Mouse (Mus musculus) frontal cortex, postnatal 36 days (tissue): Measurements from ENCODE around the gene Fam155a.
"Not testable (repeated sequence)": the region's sequence is repeated elsewhere in the genome, so short reads cannot be mapped to it uniquely, and the experiment has no call there.

Source experiments
- DNase-seq, 2 experiments: peaks; one replicate each; pipeline ENCODE4 v3.0.0; 2022; ENCODE audit warnings: low spot score in 2 of 2

Gene Fam155a

DNA sequence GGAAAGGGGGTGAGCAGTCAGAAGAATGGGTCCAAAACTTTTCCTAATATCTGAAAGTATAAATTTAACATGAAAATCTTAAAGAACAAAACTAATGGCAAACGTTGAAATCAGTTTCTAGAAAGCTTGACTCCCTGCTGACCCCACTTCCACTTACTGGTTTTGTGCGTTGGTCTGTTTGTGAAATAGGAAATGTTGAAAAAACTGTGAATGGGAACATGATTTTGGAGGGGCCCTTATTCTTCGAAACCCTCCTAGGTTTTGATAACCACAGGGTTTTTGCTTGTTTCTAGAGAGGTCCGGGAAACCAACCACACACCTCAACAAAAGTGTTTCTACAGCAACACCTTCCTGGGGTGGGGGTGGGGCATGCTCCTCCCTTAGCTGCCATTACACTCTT lies 368.6 kb downstream of the Fam155a start:
- no peak for DNase-seq

- no peak for DNase-seq
Observed at GRCm38 (mm10) chr8:9398606-9399263, 372.2 kb downstream of the Fam155a start.

DNA sequence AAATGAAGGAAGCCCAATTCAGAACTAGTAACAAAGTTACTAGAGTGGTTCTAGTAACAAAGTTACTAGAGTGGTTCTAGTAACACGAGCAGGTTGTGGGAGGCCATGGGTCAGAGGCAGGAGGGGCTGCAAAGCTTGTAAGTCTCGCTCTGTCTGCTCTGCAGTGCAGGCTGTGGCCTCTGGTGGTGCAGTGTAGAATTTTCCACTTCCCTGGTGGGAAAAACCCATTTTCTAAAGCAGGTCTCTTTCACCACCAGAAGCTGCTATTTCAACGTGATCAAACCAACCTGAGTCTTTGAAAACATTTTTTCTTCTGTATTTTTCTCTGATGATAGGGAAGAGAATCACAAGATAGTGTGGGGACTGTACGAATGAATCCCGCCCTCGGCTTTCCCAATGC lies 372.9 kb downstream of the Fam155a start:
- no peak for DNase-seq

- DNase-seq, result peak; percentile 29 to 42
Observed at GRCm38 (mm10) chr8:9394670-9395069, 376.3 kb downstream of the Fam155a start.

DNA sequence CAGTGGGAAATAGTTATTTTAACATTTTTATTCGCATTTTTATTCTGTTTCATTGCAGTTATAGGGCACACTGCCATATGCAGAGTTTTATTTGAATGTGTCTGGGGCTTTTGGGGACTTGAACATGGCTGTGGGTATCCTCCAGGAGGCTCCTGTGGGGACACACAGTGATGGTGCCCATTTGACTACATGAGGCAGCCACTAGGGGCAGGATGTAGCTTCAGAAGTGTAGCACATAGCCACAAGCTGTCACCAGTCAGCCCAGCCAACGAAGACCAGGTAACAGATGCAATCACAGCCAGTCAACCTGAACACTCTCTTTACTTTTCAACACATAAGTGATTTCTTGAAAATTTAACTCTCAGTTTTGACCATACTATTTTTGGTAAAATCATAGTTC lies 377.7 kb downstream of the Fam155a start:
- DNase-seq, result no peak

- DNase-seq, result not testable (repeated sequence)
Observed at GRCm38 (mm10) chr8:9390229-9390628, 380.7 kb downstream of the Fam155a start.

- no peak for DNase-seq
Observed at GRCm38 (mm10) chr8:9369201-9369600, 401.8 kb downstream of the Fam155a start.

DNA sequence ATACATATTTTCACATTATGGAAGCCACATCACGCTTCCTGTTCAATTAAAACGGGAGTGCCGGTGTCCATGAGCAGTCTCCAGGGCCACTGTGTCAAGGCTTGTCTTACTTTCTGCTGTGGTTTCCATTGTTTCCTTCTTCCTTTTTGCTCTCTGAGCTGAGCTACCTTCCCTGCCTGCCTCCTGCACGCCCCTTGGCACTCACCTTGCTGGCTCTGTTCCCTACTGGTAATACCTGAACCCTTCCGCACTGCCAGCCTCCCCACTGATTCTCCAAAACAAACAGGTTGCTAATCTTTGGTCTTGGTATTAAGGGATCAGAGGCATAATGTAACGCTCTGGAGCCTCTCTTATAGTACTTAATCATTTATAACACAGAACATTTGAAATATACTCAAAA lies 403.2 kb downstream of the Fam155a start:
- DNase-seq, result no peak

DNA sequence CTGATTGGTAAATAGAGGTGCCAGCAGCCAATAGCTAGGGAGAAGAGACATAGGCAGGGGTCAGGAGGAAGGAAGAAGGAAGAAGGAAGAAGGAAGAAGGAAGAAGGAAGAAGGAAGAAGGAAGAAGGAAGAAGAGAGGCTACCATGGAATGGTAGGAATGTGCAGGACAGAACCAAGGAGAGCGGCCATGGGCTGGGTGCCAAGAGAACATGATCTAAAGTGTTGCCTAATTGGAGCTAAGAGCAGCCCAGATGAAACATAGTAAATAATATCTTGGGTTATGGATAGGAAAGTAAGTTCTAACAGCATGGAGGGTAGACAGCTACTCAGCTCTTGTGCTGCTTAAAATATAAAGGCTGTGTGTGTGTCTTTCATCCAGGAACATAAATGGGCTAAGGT lies 405.6 kb downstream of the Fam155a start:
- DNase-seq, result no peak

- DNase-seq, result no peak
Observed at GRCm38 (mm10) chr8:9348523-9349135, 422.3 kb downstream of the Fam155a start.

- no peak for DNase-seq
Observed at GRCm38 (mm10) chr8:9347163-9347562, 423.8 kb downstream of the Fam155a start.

DNA sequence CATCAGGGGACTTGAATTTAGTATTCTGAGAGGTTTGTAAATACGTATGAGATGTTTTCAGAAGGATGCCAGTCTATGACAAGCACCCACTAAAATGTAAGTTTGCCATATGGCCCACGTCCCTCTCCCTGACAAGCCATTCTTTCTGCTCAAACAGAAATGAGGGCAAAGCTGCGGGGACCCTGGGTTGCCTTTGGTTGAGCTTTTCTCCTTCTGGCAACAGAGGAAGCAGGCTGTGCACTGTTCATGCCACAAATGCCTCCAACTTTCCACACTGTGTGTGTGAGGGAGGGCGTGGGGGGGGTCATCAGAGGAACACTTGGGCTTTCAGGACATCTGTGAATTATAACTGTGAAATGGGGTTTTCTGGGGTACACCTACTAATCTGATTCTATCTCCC lies 426.8 kb downstream of the Fam155a start:
- no peak for DNase-seq

GRCm38 (mm10) chr8:9342998-9343397 lies 428.0 kb downstream of the Fam155a start:
- no peak for DNase-seq

DNA sequence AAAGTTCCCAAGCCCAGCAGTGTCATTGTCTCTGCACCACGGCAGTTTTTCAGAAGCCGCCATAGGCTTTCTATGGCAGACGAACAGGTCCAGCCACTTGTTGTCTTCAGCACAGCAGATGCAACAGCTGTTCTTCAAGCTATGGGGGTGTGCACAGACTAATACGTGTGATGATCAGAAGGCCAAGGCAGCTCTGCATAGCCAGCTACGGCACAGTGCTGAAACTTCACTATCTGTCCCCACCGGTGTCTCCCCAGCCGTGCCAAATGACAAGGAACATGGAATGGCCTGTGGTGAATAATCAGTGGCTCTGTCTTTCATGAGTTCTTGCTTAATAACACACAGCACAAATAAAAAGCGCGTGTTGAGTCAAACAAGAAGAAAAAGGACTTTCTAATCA lies 428.4 kb downstream of the Fam155a start:
- no peak for DNase-seq

DNA sequence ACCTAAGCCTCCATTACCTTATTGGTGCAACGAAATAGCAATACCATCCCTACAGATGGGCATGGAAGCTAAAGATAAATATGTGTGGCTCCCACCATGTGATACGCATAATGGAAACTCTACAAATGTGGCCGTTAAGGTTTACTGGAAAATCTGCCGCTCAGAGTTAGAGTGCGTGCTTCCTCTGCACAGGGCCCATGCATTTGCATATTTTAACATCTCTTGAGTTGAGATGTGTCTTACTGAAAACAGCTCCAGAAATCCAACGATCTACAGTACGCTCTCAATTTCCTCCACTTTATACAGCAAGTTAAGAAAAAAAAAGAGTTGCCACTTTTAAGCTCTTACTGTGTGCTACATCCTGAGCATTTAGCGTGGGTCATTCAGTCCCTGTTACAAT lies 433.1 kb downstream of the Fam155a start:
- DNase-seq, result no peak

DNA sequence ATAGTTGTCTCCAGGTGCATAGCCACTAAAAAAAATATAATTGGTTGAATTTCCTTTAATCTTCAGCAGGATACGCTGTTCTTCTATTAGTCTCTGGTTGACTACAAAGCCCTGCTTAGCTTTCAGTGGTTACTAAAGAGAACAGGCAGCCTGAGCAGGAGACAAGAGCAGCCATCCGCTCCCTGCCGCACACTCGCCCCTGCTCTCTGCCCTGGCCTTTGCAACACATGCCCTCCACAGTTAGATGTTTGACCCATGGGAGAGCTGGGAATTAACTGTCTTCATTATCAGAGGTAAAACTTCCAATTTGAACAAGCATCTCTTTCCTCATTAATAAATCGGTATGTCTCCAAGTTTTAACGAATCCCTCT lies 435.0 kb downstream of the Fam155a start:
- no peak for DNase-seq

DNA sequence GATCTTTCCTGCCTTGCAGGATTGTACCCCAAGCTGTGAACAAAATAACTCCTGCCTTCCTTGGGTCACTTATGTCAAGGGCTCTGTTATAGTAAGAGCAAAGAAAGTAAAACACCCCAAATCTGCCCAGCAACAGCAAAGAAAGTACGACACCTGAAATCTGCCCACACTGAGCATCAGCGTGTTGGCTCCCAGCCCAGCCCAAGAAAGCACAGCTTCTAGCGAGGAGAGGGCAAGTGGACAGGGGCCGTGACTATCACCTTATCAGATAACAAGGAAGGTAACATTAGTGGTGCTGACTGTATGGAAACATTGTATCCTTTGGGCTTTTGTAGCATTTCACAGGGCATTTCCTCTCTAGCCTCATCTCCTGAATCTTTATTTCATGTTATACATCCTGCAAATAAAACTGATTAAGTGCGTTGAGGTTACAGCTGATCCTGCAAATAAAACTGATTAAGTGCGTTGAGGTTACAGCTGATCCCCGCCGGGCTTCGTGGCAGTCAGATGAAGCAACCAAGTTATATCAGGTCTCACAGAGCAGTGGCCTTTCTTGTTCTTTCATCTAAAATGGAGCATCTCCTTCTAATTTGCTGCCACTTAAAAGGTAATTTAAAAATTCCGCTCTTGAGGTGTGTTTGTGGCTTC lies 435.6 kb downstream of the Fam155a start:
- DNase-seq, result no peak

DNA sequence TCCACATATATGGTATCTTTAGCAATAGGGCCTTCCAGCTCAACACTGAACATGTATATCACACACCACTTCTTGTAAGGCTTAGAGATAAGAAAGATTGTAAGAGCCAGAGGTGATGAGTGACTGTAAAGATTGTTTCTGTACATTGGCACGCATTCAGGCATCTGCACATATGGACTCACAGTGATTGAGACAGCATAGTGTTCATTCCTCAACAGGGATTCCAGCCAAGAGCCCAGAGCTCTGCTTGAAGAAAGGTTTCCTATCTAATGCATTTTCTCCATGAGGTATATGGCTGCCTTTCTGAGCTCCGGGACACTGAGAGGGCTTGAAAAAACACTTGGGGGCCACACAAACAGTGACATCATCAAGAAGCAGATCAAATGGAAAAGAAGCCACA lies 438.2 kb downstream of the Fam155a start:
- DNase-seq, result no peak

- no peak for DNase-seq
Observed at GRCm38 (mm10) chr8:9309456-9309855, 461.5 kb downstream of the Fam155a start.

- DNase-seq, result no peak
Observed at GRCm38 (mm10) chr8:9303526-9304135, 467.3 kb downstream of the Fam155a start.

DNA sequence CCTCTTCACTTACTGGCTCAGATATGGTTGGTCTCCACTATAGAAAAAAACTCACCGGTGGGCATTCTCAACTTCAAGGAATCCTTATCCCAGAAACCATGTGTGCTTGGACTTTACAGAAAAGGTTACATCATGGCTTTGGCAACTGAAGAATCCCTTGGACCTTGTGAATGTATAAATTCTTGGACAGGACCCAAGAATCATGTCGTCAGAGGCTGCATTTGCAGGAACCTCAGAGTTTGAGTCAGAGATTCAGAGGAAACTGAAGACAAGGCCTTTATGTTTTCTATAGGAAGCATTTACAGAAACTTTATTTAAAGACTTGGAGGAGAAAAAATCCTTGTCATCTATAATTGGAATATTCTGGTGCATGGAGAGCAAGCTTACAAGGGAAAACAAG lies 475.9 kb downstream of the Fam155a start:
- DNase-seq, result no peak

DNA sequence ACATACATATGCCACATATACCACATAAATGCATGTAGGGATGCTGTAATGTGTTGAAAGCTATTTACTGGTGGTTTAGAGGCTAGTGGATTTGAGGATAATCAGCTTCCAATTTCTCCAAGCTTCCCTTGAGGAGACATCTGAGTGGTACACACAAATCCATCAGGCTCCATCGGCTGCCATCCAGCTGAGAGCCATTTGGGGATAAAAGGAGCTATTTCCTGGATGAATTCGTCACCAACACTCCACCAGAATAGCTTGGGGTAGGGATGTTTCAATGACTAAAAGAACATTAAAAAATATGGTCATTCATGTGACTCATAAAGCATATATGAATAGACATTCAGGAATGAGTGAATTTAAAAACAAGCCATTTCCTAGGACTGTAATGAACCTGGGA lies 478.4 kb downstream of the Fam155a start:
- no peak for DNase-seq
